Mouse (Mus musculus): ENCODE data around the gene Ak8. TPM values are rescaled to one million over a fixed set of nuclear protein-coding genes. Genes with fewer than 3 reads are reported as not detected.

The Ak8 gene
- polyA plus RNA-seq, 1 experiment from 2014 or later: 0.35 TPM

DNA sequence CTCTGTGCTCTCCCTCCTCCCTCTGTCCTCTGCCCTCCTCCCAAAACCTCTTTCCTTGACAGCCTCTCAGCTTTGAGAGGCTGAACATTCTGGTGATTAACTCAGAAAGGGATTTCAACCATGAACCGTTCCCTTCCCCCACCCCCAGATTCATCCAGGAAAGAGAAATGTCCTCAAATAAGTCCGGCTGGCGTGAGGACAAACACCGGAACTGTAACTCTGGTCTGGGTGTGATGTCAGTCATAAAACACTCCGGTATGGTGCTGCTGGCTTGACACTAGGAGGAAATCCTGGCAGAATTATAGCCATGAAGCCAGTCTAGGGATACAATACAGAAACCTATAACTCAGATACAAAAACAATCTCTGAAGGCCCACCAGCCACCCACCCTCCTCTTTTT is 70.7 kb downstream of the Ak8 start:
- no peaks in the 10 kb centered on the region; the same call in 1 of the 2 replicates for H3K27me3 ChIP-seq (replicated peaks)
- ATAC-seq: no peak
- no peak overlapping the region for H3K4me2 ChIP-seq
- H3K4me1 ChIP-seq: peaks cover 14% of the 10 kb centered on the region
- no peak overlapping the region for H3K4me3 ChIP-seq
- no peak overlapping the region for H3K27ac ChIP-seq
- no peak overlapping the region for H3K9ac ChIP-seq
- H3K36me3 ChIP-seq: no peaks in the 10 kb centered on the region
- H3K9me3 ChIP-seq (replicated peaks): no peaks in the 10 kb centered on the region
- WGBS (ENCODE audit: insufficient replicate concordance): 48% methylated on average over 5 of the region's 5 CpGs

DNA sequence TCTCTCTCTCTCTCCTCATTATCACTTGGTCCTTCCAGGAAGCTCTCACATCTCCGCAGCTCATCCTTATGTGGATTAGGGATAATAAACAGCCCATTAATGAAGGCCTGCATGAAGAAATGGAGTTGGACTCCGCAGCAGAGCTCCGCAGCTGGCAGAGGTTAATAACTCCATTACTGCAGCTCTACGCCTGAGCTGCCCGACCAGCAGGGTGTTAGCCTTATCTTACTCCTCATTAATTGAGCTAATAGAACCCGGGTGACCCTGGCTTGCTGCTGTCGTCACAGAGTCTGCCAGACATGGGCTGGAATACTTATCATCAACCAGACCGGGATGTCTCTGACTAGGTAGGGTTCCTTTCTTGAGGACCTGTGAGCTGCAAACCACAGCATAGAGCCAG is 74.1 kb downstream of the Ak8 start:
- Histone ChIP-seq H3K4me2 (no peak overlapping the region), H3K36me3 (no peaks in the 10 kb centered on the region), H3K27ac (no peak overlapping the region), H3K4me1 (no peaks in the 10 kb centered on the region), H3K9ac (no peak overlapping the region), H3K4me3 (no peak overlapping the region), H3K27me3 (replicated peaks) (no peaks in the 10 kb centered on the region; the same call in 1 of the 2 replicates), H3K9me3 (replicated peaks) (no peaks in the 10 kb centered on the region)
- WGBS (ENCODE audit: insufficient replicate concordance): 49% methylated on average over 8 of the region's 8 CpGs
- no peak for ATAC-seq

DNA sequence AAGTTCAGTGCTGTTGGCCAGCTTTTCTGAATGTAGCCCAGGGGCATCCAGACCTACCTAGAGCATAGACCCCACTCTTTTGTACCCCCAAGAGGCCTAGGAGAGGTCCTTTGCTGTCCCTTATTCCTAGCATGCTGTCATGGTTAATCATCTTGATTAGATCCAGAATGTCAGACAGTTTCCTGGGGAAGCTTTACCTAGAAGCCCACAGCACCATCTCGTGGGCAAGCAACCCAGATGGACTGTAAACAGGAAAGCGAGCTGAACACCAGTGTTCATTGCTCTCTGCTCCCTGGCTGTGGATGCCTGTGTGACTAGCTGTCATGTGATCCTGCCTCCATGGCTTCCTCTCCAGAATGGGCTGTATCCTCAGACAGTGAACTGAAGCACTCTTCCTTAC is 76.8 kb downstream of the Ak8 start:
- no peak overlapping the region for H3K9ac ChIP-seq
- H3K27me3 ChIP-seq (replicated peaks): peaks cover 9% of the 10 kb centered on the region; the same call in 1 of the 2 replicates
- WGBS (ENCODE audit: insufficient replicate concordance): 51% methylated on average over 2 of the region's 2 CpGs
- no peak overlapping the region for H3K4me3 ChIP-seq
- H3K27ac ChIP-seq: no peak overlapping the region
- H3K4me2 ChIP-seq: no peak overlapping the region
- ATAC-seq: no peak
- H3K36me3 ChIP-seq: no peaks in the 10 kb centered on the region
- no peaks in the 10 kb centered on the region for H3K9me3 ChIP-seq (replicated peaks)
- no peaks in the 10 kb centered on the region for H3K4me1 ChIP-seq

DNA sequence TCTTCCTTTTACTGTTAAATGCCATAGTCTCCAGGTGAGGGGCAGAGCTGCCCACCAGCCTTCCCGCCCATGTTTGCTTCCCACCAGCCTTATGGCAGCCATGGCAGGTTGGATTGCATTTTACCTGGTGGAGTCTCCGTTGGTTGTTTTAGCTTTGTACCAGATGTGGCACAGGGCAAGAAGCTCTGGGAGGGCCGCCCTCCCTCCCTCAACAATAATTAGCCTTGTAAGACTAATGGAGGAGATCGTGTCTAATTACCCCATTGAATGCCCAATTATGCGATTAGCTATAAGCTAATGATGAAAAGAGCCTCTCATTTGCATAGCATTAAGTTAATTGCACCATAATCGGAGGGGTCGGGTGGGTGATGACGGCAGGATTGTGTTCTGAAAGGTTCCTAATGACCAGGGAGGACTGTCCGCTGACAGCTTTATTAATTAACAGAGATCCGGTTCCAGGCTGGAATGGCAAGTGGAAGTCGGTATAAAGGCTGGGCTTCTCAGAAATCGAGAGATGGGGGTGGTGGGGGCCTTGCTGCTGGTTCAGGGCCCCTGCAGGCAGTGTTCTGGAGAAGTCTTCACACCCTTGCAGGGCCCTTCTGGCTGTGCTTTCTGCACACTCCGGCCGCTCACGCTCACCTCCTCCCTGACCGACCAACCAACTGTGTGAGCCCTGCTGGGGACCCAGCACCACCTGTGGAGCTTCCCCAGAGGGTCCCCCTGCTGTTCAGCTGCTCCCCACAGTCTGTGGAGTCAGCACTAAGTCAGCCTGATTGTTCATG is 80.2 kb downstream of the Ak8 start:
- Histone ChIP-seq H3K9ac (no peak overlapping the region), H3K4me2 (no peak overlapping the region), H3K27ac (no peak overlapping the region), H3K4me3 (no peak overlapping the region), H3K9me3 (replicated peaks) (no peaks in the 10 kb centered on the region), H3K27me3 (replicated peaks) (0 out of 2 replicates have a peak, but pooled peaks cover 9% of the 10 kb centered on the region), H3K4me1 (no peaks in the 10 kb centered on the region), H3K36me3 (no peaks in the 10 kb centered on the region)
- ATAC-seq: no peak
- 69% methylated on average over 16 of the region's 16 CpGs for WGBS (ENCODE audit: insufficient replicate concordance)

DNA sequence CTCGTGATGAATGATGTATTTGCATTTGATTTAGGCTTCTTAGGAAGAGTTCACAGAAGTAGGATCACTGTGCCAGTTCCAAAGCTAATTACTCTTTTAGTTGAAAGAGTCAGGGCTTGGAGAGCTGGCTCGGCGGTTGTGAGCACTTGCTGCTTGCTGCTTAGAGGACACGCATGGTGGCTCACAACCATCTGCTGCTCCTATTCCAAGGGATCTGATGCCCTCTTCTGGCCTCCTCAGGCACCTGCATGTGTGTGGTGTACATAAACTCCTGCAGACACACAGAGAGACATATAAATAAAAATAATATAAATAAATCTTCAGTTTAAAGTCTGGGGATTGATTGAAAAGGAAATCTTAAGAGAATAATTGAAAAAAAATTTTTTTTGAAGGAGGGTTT is 81.3 kb downstream of the Ak8 start:
- H3K36me3 ChIP-seq: no peaks in the 10 kb centered on the region
- ATAC-seq: no peak
- no peaks in the 10 kb centered on the region for H3K9me3 ChIP-seq (replicated peaks)
- H3K4me1 ChIP-seq: no peaks in the 10 kb centered on the region
- H3K27me3 ChIP-seq (replicated peaks): 0 out of 2 replicates have a peak, but pooled peaks cover 9% of the 10 kb centered on the region
- H3K4me3 ChIP-seq: no peak overlapping the region
- H3K4me2 ChIP-seq: no peak overlapping the region
- WGBS (ENCODE audit: insufficient replicate concordance): 86% methylated on average over 4 of the region's 4 CpGs
- no peak overlapping the region for H3K27ac ChIP-seq
- H3K9ac ChIP-seq: no peak overlapping the region

DNA sequence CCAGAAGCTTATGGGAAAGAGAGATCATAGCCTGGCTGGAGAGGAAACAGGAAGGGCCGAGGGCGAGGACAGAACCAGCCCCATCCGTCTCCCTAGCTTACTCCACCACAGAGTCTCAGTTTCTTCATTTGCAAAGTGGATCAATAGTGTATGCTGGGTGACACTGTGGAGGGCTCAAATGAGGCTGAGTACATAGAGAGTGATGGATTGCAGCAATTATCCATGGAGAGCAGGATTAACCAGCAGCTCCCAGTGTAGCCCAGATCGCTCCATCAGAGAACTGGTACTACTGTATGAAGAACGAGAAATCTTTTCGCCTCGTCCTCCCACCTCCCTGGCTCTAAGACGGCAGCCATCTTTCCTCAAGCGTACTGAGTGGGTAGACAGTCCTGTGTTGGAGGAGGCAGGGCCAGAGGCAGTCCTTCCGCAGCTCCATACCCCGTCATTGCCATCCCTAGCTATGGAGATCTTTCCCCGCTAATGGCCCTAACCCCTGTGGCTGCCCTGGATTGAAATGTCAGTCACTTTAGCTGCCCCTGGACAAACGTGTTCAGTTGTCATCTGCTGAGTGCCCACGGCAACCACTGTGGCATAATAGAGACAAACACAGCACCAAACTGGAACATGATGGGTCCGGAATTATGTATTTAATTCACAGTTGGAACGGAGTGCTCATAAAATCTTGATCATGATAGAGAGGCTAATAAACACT is 86.5 kb downstream of the Ak8 start:
- no peaks in the 10 kb centered on the region for H3K27me3 ChIP-seq (replicated peaks)
- no peak overlapping the region for H3K4me3 ChIP-seq
- no peaks in the 10 kb centered on the region for H3K4me1 ChIP-seq
- no peak overlapping the region for H3K9ac ChIP-seq
- no peaks in the 10 kb centered on the region for H3K36me3 ChIP-seq
- 63% methylated on average over 16 of the region's 16 CpGs for WGBS (ENCODE audit: insufficient replicate concordance)
- no peak for ATAC-seq
- no peak overlapping the region for H3K27ac ChIP-seq
- no peaks in the 10 kb centered on the region for H3K9me3 ChIP-seq (replicated peaks)
- H3K4me2 ChIP-seq: no peak overlapping the region

DNA sequence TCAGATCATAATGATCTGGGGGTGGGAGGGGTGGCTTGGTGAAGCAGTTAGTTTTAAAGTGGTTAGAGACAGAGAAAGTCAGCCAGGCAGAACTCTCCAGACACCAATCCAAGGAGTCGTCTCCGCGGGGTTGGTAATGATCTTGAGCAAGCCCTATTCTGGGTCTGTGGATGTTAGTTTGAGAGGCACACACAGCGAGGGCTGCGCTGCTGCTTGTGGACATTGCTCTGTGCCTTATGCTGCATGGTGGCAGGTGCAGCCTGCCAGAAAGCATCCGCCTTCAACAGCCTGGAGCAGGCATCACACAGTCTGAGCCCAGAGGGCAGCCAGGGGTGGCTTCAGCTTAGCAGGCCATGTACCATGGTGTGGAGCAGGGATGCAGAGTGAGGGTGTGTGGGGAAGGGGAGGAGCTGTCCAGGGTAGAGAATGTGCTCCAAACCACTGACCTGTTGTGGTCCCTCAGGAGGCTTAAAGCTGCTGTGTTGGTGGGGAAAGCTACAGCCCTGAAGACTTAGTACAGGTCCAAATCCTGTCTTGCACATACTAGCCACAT is 87.2 kb downstream of the Ak8 start:
- no peak for ATAC-seq
- WGBS (ENCODE audit: insufficient replicate concordance): 74% methylated on average over 6 of the region's 6 CpGs
- Histone ChIP-seq H3K36me3 (no peaks in the 10 kb centered on the region), H3K9ac (no peak overlapping the region), H3K27me3 (replicated peaks) (no peaks in the 10 kb centered on the region), H3K4me1 (no peaks in the 10 kb centered on the region), H3K4me2 (no peak overlapping the region), H3K27ac (no peak overlapping the region), H3K9me3 (replicated peaks) (no peaks in the 10 kb centered on the region), H3K4me3 (no peak overlapping the region)

DNA sequence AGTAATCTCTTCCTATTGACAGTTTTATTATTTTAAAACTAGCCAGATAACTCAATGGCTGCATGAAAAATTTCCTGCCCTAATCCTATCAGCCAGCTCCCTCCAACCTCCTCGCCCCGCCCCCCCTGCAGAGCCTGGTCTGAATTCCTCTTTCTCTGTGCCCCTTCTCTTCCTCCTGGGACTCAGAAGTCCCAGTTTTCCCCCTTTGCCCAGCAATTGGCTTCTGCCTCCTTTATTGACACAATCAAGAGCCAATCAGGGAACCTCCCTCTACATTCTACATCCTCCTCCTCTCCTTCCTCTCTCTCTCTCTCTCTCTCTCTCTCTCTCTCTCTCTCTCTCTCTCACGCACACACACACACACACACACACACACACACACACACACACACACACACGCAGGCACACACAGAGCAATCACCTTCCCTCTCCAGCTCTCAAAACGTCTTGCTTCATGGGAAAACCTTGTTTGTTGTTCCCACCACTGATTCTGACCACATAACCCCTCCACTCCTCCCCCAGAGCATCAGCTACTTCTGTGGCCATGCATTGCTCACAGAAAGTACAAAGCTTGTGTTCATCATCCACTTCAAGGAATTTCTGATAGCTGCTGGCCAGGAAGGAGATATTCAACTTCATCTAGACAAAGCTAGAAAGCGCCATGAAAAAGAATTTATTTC is 93.1 kb downstream of the Ak8 start:
- peaks cover 6% of the 10 kb centered on the region; the same call in 1 of the 2 replicates for H3K4me1 ChIP-seq
- H3K4me3 ChIP-seq: no peak overlapping the region
- H3K4me2 ChIP-seq: 0 out of 2 replicates have a peak overlapping the region, but pooled peaks have one; percentile 21
- H3K9ac ChIP-seq: no peak overlapping the region
- no peaks in the 10 kb centered on the region for H3K27me3 ChIP-seq (replicated peaks)
- no peaks in the 10 kb centered on the region for H3K9me3 ChIP-seq (replicated peaks)
- H3K27ac ChIP-seq: no peak overlapping the region
- 21% methylated on average over 6 of the region's 6 CpGs for WGBS (ENCODE audit: insufficient replicate concordance)
- no peak for ATAC-seq
- H3K36me3 ChIP-seq: no peaks in the 10 kb centered on the region

DNA sequence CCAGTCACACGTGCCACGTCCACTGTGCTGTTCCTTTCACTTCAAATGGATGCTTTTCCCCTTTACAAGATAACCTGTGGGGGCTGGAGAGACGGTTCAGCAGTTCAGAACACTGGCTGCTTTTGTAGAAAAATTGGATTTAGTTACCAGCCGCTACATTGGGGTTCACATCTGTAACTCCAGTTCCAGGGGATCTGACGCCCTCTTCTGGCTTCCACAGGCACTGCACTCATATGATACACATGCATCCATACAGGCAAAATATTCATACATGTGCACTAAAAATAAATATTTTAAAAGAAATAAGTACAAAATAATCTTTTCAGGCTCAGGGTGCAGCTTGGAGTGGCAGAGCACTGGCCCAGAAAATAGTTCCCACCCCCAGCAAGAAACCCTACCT is 94.7 kb downstream of the Ak8 start:
- Histone ChIP-seq H3K27ac (no peak overlapping the region), H3K9me3 (replicated peaks) (no peaks in the 10 kb centered on the region), H3K4me3 (no peak overlapping the region), H3K4me2 (no peak overlapping the region), H3K9ac (no peak overlapping the region), H3K36me3 (no peaks in the 10 kb centered on the region), H3K27me3 (replicated peaks) (no peaks in the 10 kb centered on the region), H3K4me1 (peaks cover 6% of the 10 kb centered on the region; the same call in 1 of the 2 replicates)
- no peak for ATAC-seq
- WGBS (ENCODE audit: insufficient replicate concordance): 60% methylated on average over 5 of the region's 5 CpGs

DNA sequence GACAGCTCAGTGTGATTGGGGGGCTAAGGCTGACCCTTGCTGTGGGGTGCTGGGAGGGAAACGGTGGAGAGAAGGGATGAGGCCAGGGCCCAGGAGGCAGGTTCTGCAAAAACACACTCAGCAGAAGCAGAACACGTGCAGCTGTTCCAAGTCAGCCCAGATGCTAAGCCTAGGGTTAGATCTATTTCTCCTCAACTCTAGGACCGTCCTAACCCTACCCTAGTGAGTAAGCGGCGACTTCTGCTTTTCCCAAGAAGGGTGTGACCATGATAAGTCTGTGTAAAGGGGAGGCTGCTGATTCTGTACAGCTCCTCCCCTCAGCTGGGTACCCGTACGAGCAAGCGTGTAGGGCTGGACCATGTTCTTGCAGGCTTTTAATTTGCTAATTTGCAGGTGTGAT is 96.3 kb downstream of the Ak8 start:
- Histone ChIP-seq H3K9ac (no peak overlapping the region), H3K27me3 (replicated peaks) (no peaks in the 10 kb centered on the region), H3K4me3 (no peak overlapping the region), H3K36me3 (no peaks in the 10 kb centered on the region), H3K4me1 (peaks cover 6% of the 10 kb centered on the region; the same call in 1 of the 2 replicates), H3K4me2 (no peak overlapping the region), H3K27ac (no peak overlapping the region), H3K9me3 (replicated peaks) (no peaks in the 10 kb centered on the region)
- WGBS (ENCODE audit: insufficient replicate concordance): 21% methylated on average over 8 of the region's 8 CpGs
- ATAC-seq: peak; percentile 44; the same call in 1 of the 2 replicates

DNA sequence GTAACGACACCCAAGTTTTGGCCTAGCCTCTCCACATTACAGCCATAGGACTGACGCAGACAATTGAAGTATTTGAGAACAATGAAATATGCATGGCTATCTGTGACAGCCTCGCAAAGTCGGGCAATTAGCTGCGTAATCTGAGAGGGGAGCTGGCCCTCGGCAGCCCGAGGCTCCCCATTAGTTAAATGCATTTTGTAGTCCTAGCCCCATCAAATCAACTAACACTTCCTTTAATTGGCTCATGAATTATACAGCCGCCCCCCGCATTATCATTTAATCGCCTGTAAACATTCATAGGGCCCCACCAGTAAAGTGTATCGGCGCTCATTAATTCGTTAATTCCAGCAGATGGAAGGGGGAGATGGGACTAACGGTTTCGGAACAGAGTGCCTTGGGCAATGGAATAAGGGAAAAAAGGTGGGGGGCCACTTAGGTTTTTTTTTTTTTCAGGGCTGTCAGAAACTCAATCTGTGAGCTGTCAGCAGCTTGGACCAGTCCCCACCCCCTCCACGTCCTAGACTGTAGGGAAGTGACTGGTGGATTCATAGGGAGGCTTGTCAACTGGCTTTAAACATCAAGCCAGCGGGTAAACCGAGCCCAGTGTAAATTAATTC is 97.6 kb downstream of the Ak8 start:
- Histone ChIP-seq H3K4me2 (no peak overlapping the region), H3K27me3 (replicated peaks) (0 out of 2 replicates have a peak, but pooled peaks cover 3% of the 10 kb centered on the region), H3K4me3 (no peak overlapping the region), H3K9ac (no peak overlapping the region), H3K4me1 (peaks cover 4% of the 10 kb centered on the region; the same call in 1 of the 2 replicates), H3K9me3 (replicated peaks) (no peaks in the 10 kb centered on the region), H3K36me3 (no peaks in the 10 kb centered on the region), H3K27ac (no peak overlapping the region)
- 62% methylated on average over 18 of the region's 18 CpGs for WGBS (ENCODE audit: insufficient replicate concordance)
- ATAC-seq: no peak

Measured in liver, embryonic 12.5 days (tissue).